Mouse (Mus musculus): ENCODE measurements at regions not wholly inside any gene's neighbourhood (a gene's known extent, or its start where the extent isn't known, plus 50 kb on each side); places are given as distances from the start of the nearest gene placed in this dataset.

DNA sequence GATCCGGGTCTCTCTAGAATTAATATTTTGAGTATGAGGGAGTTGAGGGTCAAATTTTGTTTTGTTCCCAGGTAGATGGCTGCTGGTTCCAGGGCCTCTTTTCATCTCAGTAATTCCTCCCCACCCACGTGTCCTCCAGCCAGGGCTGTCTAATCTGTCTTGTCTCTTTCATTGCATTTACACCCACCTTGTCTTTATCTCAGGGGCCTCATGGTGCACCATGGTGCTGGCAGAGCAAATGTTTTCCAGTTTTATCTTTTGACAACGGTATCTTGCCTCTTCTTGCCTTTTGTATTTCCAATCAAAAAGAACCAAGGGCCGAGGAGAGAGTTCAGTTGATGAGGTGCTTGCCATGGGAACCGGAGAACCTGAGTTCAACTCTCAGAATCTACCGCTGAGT, 372.9 kb downstream of the Tbc1d22a start:
- DNase-seq (ENCODE audit: low spot score), result no peak
- TF ChIP-seq CTCF (IDR thresholded peaks at IDR 0.05), result no peak
- 85% methylated on average over 6 of the region's 6 CpGs for WGBS

DNA sequence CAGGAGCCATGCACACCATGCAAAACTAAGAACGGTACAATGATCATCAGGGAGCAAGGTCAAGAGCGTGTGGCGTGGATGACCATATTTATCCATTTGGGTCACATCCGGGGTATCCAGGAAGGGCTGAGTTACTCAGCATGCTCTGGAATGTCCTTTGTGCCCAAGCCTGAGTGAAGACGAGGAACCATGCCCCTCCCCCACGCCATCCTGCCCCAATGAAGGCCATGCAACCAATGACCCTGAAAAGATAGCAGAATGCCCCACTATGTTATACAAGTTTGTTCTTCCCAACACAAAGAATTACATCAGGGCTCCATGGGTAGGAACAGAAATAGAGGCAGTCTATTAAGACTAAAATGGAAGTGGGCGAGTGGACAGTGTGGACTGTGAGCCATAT, 375.8 kb downstream of the Tbc1d22a start:
- Histone ChIP-seq H3K9ac (replicated peaks; ENCODE audit: low read length, poor library complexity, severe bottlenecking) (no peak overlapping the region), H3K4me1 (ENCODE audit: insufficient read depth, low read length) (no peaks in the 10 kb centered on the region), H3K27me3 (ENCODE audit: insufficient read depth, low read length) (no peaks in the 10 kb centered on the region), H3K9me3 (ENCODE audit: low read length) (no peaks in the 10 kb centered on the region), H3K36me3 (ENCODE audit: insufficient read depth, low read length) (no peaks in the 10 kb centered on the region), H3K4me3 (ENCODE audit: low read depth, low read length) (no peak overlapping the region), H3K4me2 (ENCODE audit: low read depth, low read length, poor library complexity, severe bottlenecking) (no peak overlapping the region), H3K27ac (ENCODE audit: low read depth, low read length) (no peak overlapping the region)
- 73% methylated on average over 7 of the region's 7 CpGs for WGBS
- DNase-seq (ENCODE audit: low spot score) (no peak), ATAC-seq (ENCODE audit: low FRiP score) (no peak)
- no peak for TF ChIP-seq CTCF (IDR thresholded peaks at IDR 0.05)

More for the DNA sequence above, 372.9 kb downstream of the Tbc1d22a start:
- no peak for ATAC-seq (ENCODE audit: low FRiP score)
- H3K4me3 ChIP-seq (ENCODE audit: low read depth, low read length), result no peak overlapping the region
- no peak overlapping the region for H3K27ac ChIP-seq (ENCODE audit: low read depth, low read length)
- H3K9me3 ChIP-seq (ENCODE audit: low read length), result no peaks in the 10 kb centered on the region
- no peaks in the 10 kb centered on the region for H3K27me3 ChIP-seq (ENCODE audit: insufficient read depth, low read length)
- no peak overlapping the region for H3K4me2 ChIP-seq (ENCODE audit: low read depth, low read length, poor library complexity, severe bottlenecking)
- H3K36me3 ChIP-seq (ENCODE audit: insufficient read depth, low read length), result no peaks in the 10 kb centered on the region
- H3K9ac ChIP-seq (replicated peaks; ENCODE audit: low read length, poor library complexity, severe bottlenecking), result no peak overlapping the region
- no peaks in the 10 kb centered on the region for H3K4me1 ChIP-seq (ENCODE audit: insufficient read depth, low read length)

- Histone ChIP-seq H3K27ac (ENCODE audit: low read depth, low read length) (no peak overlapping the region), H3K9me3 (ENCODE audit: low read length) (no peaks in the 10 kb centered on the region), H3K9ac (replicated peaks; ENCODE audit: low read length, poor library complexity, severe bottlenecking) (no peak overlapping the region), H3K4me2 (ENCODE audit: low read depth, low read length, poor library complexity, severe bottlenecking) (no peak overlapping the region), H3K27me3 (ENCODE audit: insufficient read depth, low read length) (no peaks in the 10 kb centered on the region), H3K4me1 (ENCODE audit: insufficient read depth, low read length) (no peaks in the 10 kb centered on the region), H3K4me3 (ENCODE audit: low read depth, low read length) (no peak overlapping the region), H3K36me3 (ENCODE audit: insufficient read depth, low read length) (no peaks in the 10 kb centered on the region)
- 72% methylated on average over 5 of the region's 5 CpGs for WGBS
- peak; percentile 42 for DNase-seq (ENCODE audit: low spot score)
- ATAC-seq (ENCODE audit: low FRiP score), result no peak
- TF ChIP-seq CTCF (IDR thresholded peaks at IDR 0.05), result peak; percentile 71
Observed at GRCm38 (mm10) chr15:86590896-86591295, 376.6 kb downstream of the Tbc1d22a start.

DNA sequence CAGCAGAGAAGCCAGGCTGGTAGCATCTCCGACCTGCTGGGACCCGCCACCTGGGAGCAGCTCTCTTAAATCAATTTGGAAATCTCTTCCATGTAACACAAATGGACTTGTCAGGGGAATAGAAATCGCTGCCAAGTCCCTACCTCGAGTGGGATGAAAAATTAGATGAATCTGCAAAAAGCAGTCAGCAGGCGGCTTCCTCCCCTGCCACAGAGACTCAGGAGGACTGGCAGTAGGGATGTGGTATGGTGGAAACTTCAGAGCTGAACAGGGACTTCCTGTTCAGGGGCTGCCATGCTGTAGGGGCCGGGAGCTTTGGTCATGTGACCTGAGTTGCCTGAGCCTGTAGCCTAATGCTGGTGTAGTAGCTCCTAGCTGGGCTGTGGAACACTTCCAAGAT, 379.1 kb downstream of the Tbc1d22a start:
- no peaks in the 10 kb centered on the region for H3K27me3 ChIP-seq (ENCODE audit: insufficient read depth, low read length)
- H3K27ac ChIP-seq (ENCODE audit: low read depth, low read length), result no peak overlapping the region
- peak; percentile 26; the same call in 1 of the 2 replicates for TF ChIP-seq CTCF (IDR thresholded peaks at IDR 0.05)
- H3K9me3 ChIP-seq (ENCODE audit: low read length), result no peaks in the 10 kb centered on the region
- no peak overlapping the region for H3K4me3 ChIP-seq (ENCODE audit: low read depth, low read length)
- H3K36me3 ChIP-seq (ENCODE audit: insufficient read depth, low read length), result no peaks in the 10 kb centered on the region
- DNase-seq (ENCODE audit: low spot score) (peak; percentile 47), ATAC-seq (ENCODE audit: low FRiP score) (no peak)
- no peak overlapping the region for H3K4me2 ChIP-seq (ENCODE audit: low read depth, low read length, poor library complexity, severe bottlenecking)
- H3K9ac ChIP-seq (replicated peaks; ENCODE audit: low read length, poor library complexity, severe bottlenecking), result no peak overlapping the region
- H3K4me1 ChIP-seq (ENCODE audit: insufficient read depth, low read length), result 0 out of 2 replicates have a peak, but pooled peaks cover 3% of the 10 kb centered on the region
- WGBS, result 56% methylated on average over 6 of the region's 6 CpGs

GRCm38 (mm10) chr15:86606411-86606810, 392.2 kb downstream of the Tbc1d22a start:
- DNase-seq (ENCODE audit: low spot score) (no peak), ATAC-seq (ENCODE audit: low FRiP score) (no peak)
- Histone ChIP-seq H3K4me2 (ENCODE audit: low read depth, low read length, poor library complexity, severe bottlenecking) (no peak overlapping the region), H3K27ac (ENCODE audit: low read depth, low read length) (no peak overlapping the region), H3K9ac (replicated peaks; ENCODE audit: low read length, poor library complexity, severe bottlenecking) (no peak overlapping the region), H3K4me1 (ENCODE audit: insufficient read depth, low read length) (no peaks in the 10 kb centered on the region), H3K36me3 (ENCODE audit: insufficient read depth, low read length) (no peaks in the 10 kb centered on the region), H3K9me3 (ENCODE audit: low read length) (no peaks in the 10 kb centered on the region), H3K4me3 (ENCODE audit: low read depth, low read length) (no peak overlapping the region), H3K27me3 (ENCODE audit: insufficient read depth, low read length) (no peaks in the 10 kb centered on the region)
- TF ChIP-seq CTCF (IDR thresholded peaks at IDR 0.05), result no peak

GRCm38 (mm10) chr15:86609692-86610091, 395.4 kb downstream of the Tbc1d22a start:
- no peak for ATAC-seq (ENCODE audit: low FRiP score)

More at GRCm38 (mm10) chr15:86609692-86610091, 395.4 kb downstream of the Tbc1d22a start:
- H3K36me3 ChIP-seq (ENCODE audit: insufficient read depth, low read length), result no peaks in the 10 kb centered on the region
- no peak overlapping the region for H3K4me2 ChIP-seq (ENCODE audit: low read depth, low read length, poor library complexity, severe bottlenecking)
- H3K27ac ChIP-seq (ENCODE audit: low read depth, low read length), result no peak overlapping the region
- no peaks in the 10 kb centered on the region for H3K9me3 ChIP-seq (ENCODE audit: low read length)
- no peaks in the 10 kb centered on the region for H3K4me1 ChIP-seq (ENCODE audit: insufficient read depth, low read length)
- 89% methylated on average over 6 of the region's 6 CpGs for WGBS
- H3K27me3 ChIP-seq (ENCODE audit: insufficient read depth, low read length), result no peaks in the 10 kb centered on the region
- H3K9ac ChIP-seq (replicated peaks; ENCODE audit: low read length, poor library complexity, severe bottlenecking), result no peak overlapping the region
- H3K4me3 ChIP-seq (ENCODE audit: low read depth, low read length), result no peak overlapping the region
- TF ChIP-seq CTCF (IDR thresholded peaks at IDR 0.05), result no peak
- DNase-seq (ENCODE audit: low spot score), result no peak

All from midbrain, postnatal 0 days (tissue).